Mouse (Mus musculus) layer of hippocampus, postnatal 36 days (tissue): ENCODE measurements at regions not wholly inside any gene's neighbourhood (a gene's known extent, or its start where the extent isn't known, plus 50 kb on each side); places are given as distances from the start of the nearest gene placed in this dataset.
"Not testable (repeated sequence)": the region's sequence is repeated elsewhere in the genome, so short reads cannot be mapped to it uniquely, and the experiment has no call there.

Experiments
- DNase-seq, 2 experiments: peaks; one replicate each; pipeline ENCODE4 v3.0.0; 2022

DNA sequence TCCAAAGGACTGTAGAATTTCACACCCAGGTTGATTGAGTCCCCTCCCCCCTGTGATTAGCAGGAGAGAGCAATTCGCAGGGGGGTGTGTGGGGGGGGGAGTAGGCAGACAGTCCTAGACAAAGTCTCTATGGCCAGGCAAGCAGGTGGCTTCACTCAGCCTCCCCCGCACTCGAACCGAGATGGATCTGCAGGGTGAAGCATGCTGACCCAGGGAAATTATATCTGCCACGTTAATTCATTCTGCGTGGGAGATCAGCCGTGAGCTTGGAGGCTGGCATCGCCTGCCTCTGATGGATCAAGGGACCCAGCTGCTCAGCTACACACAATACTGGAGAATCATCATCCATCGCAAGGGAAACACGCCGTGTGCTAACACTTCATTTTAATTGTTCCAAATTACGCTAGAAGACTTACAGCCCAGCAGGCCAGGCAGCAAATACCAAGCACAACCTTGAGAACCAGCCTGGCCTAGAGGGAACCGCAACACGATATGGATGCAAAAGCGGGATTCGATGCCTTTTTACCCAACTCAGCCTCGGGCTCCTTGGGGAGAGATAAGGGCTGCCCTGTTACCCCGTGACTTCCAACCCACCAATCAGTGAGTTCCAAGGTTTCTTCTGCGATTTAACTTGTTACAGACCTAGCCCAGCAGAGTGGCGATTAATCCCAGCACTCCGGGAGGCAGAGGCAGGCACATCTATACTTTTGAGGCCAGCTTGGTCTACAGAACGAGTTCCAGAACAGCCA is 137.7 kb upstream of the Top1 start:
- DNase-seq, result peak in 1 of 2 experiments; percentile 21

DNA sequence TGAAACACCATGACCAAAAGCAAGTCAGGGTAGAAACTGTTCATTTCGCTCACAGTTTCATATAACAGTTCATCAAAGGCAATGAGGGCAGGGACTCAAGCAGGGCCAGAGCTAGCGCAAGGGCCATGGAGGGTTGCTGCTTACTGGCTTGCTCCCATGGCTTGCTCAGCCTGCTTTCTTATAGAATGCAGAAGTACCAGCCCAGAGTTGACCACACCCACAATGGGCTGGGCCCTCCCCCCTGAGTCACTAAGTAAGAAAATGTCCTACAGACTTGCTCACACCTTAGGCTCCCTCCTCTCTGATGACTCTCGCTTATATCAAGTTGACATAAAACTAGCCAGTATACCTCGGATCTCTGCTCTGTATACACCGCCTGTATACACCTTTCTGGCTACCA is 135.5 kb upstream of the Top1 start:
- no peak for DNase-seq

DNA sequence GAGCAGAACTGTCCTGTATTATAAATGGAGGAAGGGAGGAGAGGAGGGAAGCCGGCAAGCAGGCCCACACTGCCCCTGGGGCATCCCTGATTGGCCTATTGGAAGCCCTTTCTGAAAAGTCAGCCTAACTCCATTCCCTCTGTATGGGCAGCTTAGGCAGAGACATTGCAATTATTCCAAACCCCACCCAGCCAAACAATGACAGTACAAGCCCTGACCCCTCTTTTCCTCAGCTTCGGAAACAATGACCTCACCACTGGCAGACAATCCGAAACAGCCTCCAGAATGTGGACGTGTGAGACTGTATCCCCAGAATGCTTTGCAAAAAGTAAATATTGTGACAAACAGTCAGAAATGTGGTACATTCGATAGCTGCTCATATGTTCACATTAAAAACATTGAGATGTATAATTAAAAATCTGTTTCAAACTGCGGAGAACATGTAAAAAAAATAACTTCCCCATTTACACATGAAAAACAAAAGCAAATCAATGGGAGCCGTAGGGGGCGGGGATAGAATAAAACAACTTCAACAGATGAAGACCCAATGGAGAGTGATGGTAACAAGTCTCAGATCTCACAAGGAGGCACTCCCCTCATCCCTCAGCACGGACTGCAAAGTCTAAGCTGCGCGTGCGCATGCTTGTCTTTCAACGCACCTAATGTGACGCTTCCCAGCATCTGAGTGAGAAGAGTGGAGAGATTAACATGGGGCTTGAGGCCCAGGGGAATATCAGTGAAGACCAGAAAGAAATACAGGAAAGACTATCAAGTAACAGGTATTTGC is 134.9 kb upstream of the Top1 start:
- DNase-seq, result no peak

DNA sequence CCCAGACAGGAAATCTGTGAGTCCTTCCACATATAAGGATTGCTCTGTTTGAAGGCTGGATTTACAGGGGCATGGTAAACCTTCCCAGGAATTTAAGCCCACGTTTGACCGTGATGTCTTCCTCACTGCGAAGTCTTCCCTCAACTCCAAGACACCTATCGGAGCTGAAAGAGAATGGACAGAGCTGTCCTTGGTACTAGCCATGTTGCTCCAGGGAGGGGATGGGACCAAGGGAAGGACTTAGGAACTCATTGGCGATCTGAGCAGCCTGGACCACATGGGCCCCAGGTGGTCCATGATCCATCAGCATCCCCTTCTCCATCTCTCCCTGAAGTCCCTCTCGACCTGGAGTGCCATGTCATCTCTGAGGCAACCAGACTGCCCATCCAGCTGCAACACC is 130.1 kb upstream of the Top1 start:
- no peak for DNase-seq

DNA sequence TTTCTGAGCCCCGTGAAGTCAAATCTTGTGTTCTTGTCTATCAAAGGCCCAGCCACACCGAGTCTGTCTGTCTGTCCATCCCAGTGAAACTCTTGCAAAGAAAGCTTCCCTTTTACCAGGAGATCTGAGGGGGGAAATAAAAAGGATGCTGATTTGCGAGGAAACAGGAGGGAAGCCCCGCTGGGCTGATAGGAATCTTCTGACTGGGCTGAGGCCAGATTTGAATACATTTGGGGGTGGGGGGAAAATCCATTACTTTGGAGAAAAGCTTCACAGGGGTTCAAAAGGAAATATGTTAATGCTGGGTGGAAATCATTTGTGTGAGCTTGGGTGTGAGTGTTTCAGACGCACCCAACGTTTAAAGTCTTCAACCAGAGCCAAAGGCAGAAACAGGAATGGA is 129.2 kb upstream of the Top1 start:
- DNase-seq, result no peak

- no peak for DNase-seq
Observed at GRCm38 (mm10) chr2:160525301-160526205, 120.1 kb upstream of the Top1 start.

DNA sequence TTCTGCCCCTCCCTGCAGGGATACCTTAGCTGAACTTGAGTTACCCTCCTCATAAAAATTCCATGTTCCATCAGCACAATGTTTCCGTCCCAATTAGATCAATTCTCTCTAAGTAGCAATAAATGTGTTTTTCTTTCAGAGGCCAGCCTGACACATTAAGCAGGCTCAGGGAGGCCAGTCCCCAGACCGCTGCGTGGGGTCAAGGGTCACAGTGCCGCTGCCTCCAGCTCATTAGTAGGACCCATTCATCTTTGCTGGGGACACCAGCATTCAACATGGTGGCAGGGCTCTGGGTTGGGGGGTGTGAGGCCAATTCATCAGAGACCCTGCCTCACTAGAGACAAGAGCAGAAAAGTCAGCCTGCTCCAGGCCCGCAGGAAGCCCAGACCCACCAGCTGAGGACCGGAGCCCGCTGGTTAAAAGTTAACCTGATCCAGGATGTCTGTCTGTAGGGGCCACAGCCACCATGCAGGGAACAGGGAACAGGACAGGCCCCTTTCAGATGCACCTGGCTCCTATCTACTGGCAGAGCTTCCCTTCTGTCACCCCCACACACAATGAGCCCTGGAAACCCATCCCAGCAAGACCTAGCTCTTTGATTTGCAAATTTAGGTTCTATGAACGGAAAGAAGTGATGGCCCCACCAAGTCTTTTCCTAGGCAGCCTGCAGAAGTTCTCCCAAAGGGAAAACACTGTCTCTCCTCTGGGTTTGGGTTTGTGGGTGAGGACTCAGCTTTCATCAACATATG is 119.1 kb upstream of the Top1 start:
- no peak for DNase-seq

DNA sequence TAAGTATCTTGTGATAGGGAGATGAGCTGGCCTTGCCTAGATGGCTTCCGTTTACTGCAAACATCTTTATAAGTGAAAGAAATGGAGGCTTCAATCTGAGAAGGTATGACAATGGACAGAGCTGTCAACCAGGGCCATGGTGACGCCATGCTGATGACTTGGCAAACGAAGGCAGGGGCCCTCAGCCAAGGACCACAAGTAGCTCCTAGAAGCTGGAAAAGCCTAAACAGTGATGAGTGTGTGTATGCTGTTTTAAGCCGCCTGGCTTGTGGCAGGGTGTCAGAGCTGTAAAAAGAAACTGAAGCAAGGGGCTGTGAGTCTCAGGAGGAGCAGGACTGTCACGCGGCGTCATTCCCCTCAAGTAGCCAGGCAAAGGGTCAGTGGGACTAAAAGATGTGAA is 116.4 kb upstream of the Top1 start:
- DNase-seq, result no peak

GRCm38 (mm10) chr2:160530377-160530776 is 115.3 kb upstream of the Top1 start:
- no peak for DNase-seq

- DNase-seq, result no peak
Observed at GRCm38 (mm10) chr2:160537319-160537719, 108.4 kb upstream of the Top1 start.

GRCm38 (mm10) chr2:160545527-160545926 is 100.2 kb upstream of the Top1 start:
- no peak for DNase-seq

DNA sequence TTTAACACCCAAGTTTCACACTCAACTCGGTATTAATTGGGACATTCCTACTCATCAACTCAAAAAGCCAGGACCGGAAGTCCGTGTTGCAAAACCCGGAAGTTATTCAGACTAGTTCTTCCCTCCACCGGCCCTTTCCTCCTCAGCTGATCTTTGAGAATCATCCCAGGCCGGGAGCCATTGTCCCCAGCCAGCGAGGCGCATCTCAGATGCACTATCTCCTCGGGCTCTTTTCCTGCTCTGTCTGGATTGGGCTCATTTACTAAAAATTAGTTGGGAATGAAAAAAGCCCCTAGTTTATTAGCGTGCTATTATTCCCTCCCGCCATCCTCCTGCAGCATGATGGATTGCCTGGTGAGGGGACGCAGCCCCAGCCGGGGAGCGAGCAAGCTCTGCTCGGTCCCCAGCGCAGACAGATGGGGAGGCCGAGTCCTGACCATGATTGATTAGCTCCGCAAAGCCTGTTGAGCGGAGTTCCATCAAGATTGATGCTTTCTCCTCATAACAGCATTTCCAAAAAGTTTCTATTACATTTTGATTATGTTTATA is 93.5 kb upstream of the Top1 start:
- DNase-seq, result no peak

DNA sequence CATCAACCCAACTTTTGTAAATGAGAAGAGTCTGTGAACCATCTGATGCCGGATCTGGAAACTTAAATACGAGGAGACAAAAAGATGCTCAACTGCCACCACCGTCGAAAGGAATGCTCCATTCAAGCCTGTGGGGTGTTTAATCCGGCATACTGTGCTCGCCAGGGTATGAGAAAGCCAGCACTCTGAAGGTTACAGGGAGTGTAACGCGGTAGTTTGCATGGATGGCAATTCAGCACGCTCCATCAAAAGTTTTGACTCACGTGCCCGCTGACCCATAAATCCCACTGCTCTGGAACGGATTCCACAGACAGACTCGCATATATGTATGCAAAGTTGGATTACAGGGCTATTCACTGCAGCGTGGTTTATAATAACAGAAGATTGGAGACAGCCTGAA is 84.0 kb upstream of the Top1 start:
- DNase-seq, result no peak

GRCm38 (mm10) chr2:160567813-160568212 is 77.9 kb upstream of the Top1 start:
- DNase-seq, result no peak

- no peak for DNase-seq
Observed at GRCm38 (mm10) chr2:160569496-160569895, 76.2 kb upstream of the Top1 start.

- peak; percentile 84 to 85 for DNase-seq
Observed at GRCm38 (mm10) chr2:160578384-160579320, 67.0 kb upstream of the Top1 start.

DNA sequence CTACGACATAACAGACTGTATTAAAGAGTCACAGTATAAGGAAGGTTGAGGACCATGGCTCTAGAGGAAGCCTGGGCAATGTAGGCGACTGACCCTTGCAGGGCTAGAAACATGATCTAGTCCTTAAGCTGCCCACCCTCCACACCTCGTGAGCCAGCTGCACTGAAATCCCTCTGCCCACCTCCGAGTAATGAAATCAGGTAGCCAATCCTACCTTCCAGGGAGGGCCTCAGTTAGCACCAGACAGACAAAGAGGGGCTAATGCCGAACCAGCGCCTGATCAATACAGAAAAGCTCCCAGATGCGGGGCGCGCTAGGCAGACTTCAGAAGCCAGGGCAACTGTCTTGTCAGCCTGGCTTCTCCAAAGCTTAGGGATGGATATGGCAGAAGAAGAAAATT is 65.4 kb upstream of the Top1 start:
- no peak for DNase-seq

- DNase-seq, result no peak
Observed at GRCm38 (mm10) chr2:160581029-160581428, 64.7 kb upstream of the Top1 start.

DNA sequence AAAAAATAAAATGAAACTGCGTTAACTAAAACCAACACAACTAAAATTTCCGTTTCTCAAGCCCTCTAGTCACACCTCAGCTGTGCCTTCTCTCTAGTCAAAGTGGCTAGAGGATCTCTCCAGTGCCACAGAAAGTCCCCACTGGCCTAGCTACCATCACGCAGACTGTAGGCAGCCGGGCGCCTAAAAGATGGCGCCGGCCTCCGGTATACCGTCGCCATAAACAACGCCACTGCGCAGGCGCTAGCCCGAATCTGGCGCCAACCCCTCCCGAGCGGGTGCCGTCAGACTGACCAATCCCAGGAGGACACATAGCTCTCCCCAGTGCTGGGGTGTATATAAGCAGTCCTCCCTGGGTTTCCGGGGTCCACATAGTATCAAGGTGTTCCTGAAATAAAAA is 62.7 kb upstream of the Top1 start:
- DNase-seq, result not testable (repeated sequence)

- DNase-seq, result no peak
Observed at GRCm38 (mm10) chr2:160583506-160583905, 62.2 kb upstream of the Top1 start.

DNA sequence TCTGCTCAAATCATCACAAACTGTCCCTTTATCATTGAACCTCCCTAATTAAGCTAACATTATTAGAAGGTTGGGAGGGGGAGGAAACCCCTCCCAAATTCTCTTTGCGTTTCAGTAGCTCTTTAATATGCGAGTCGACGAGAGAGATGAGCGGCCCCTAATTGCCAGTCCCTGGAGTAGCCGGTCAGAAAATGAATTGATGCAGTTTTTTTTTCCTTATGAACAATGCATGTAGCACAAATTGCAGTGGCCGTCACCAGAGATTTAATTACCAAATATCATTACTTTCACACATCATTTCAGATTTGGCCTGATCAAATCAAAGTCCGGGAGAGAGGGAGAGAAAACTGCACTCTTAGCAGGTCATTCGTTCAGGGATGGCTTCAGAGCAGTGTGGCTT is 61.1 kb upstream of the Top1 start:
- no peak for DNase-seq
